Mouse (Mus musculus): ENCODE data around the gene Neurl1a. TPM values are rescaled to one million over a fixed set of nuclear protein-coding genes. Genes with fewer than 3 reads are reported as not detected.

Neurl1a gene
- polyA plus RNA-seq, 1 experiment from 2014 or later = 6.4 TPM

GRCm38 (mm10) chr19:47286886-47287450, 108.3 kb downstream of the Neurl1a start:
- H3K36me3 ChIP-seq (replicated peaks) = peaks cover 81% of the 10 kb centered on the region
- peaks cover 61% of the 10 kb centered on the region for H3K4me1 ChIP-seq
- peak overlapping the region; percentile 9; the same call in 1 of the 2 replicates for H3K4me3 ChIP-seq
- H3K27ac ChIP-seq (replicated peaks) = peak overlapping the region; percentile 70
- H3K27me3 ChIP-seq (replicated peaks; ENCODE audit: low read depth, poor library complexity, severe bottlenecking) = no peaks in the 10 kb centered on the region
- DNase-seq (ENCODE audit: low spot score) = peak; percentile 57
- no peaks in the 10 kb centered on the region for H3K9me3 ChIP-seq
- WGBS = 37% methylated on average over 17 of the region's 17 CpGs

GRCm38 (mm10) chr19:47291307-47292080, 112.9 kb downstream of the Neurl1a start:
- peak; percentile 70 for DNase-seq (ENCODE audit: low spot score)
- Histone ChIP-seq H3K4me3 (peak overlapping the region; percentile 16), H3K4me1 (peaks cover 75% of the 10 kb centered on the region), H3K27ac (replicated peaks) (peak overlapping the region; percentile 74), H3K27me3 (replicated peaks; ENCODE audit: low read depth, poor library complexity, severe bottlenecking) (no peaks in the 10 kb centered on the region), H3K36me3 (replicated peaks) (peaks cover 56% of the 10 kb centered on the region), H3K9me3 (no peaks in the 10 kb centered on the region)
- 21% methylated on average over 7 of the region's 7 CpGs for WGBS

DNA sequence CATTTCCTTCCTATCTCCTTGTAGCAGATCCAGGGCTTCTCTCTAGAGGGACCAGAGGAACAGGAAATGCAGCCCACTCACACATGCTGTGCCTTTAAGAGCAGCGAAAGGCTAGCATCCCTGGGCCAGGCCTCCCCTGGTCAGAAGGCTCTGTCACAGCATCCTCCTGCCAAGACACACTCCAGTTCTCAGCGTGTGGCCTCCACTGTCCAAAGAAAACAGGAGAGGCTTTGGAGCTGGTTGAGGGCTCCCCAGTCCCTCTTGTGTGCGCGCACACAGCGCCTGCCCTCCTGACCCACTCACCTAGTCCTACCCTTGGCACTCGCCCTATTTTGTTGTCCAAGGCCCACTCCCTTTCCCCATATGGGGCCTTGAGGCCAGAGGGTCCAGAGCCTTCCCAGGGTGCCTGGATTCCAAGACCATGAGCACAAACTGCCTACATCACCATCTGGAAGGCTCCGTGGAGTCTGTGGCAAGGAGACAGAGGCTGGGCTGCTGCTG, 113.9 kb downstream of the Neurl1a start:
- Histone ChIP-seq H3K9me3 (no peaks in the 10 kb centered on the region), H3K36me3 (replicated peaks) (peaks cover 61% of the 10 kb centered on the region), H3K4me3 (0 out of 2 replicates have a peak overlapping the region, but pooled peaks have one; percentile 17), H3K27ac (replicated peaks) (peak overlapping the region; percentile 74), H3K4me1 (peaks cover 65% of the 10 kb centered on the region), H3K27me3 (replicated peaks; ENCODE audit: low read depth, poor library complexity, severe bottlenecking) (no peaks in the 10 kb centered on the region)
- no peak for DNase-seq (ENCODE audit: low spot score)
- WGBS = 29% methylated on average over 7 of the region's 7 CpGs

- Histone ChIP-seq H3K9me3 (no peaks in the 10 kb centered on the region), H3K27ac (replicated peaks) (no peak overlapping the region), H3K36me3 (replicated peaks) (peaks cover 56% of the 10 kb centered on the region), H3K4me1 (peaks cover 58% of the 10 kb centered on the region), H3K27me3 (replicated peaks; ENCODE audit: low read depth, poor library complexity, severe bottlenecking) (no peaks in the 10 kb centered on the region), H3K4me3 (no peak overlapping the region)
- 83% methylated on average over 11 of the region's 11 CpGs for WGBS
- DNase-seq (ENCODE audit: low spot score) = no peak
These were observed 119.5 kb downstream of the Neurl1a start for GRCm38 (mm10) chr19:47298100-47298499.

DNA sequence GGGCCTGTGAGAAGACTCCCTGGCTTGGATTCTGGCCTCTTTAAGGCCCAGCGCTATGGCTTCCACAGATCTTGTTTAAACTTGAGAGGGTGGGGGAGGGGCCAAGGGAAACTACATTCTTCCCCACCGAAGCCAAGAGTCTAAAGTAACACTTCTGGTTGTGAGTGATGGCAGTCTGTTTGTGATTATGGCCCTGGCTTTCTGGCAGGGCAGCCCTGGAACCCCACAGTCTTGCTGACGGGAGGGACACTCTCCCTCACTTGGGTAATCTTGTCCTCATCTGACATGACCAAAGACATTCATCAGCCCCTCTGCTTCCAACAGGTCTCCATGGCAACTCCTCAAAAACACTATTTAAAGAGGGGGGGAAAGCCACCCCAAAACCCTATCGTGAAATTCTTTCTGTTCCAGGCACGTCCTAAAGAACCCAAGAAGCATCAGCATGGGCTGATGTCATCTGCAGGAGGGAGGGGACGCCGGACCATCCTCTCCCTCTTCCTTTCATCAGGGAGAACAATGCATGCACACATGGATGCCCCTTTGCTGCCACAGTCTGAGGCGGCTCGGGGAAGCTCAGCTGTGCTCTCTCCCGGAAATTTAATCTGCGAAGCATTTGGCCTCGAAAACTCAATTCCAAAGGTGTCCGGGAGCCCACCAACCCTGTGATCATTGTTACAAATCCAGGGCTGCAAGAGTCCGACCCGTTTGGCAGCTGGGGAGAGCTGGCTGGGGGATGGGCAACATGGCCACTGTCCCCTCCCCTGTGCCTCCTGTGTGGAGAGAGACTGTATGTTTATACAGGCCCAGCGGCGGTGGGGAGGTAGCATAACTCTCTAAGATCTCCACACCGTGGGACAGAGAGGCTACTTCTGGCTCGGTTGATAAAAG, 122.9 kb downstream of the Neurl1a start:
- WGBS = 6% methylated on average over 19 of the region's 19 CpGs
- Histone ChIP-seq H3K27ac (replicated peaks) (peak overlapping the region; percentile 86), H3K36me3 (replicated peaks) (peaks cover 76% of the 10 kb centered on the region), H3K27me3 (replicated peaks; ENCODE audit: low read depth, poor library complexity, severe bottlenecking) (no peaks in the 10 kb centered on the region), H3K9me3 (no peaks in the 10 kb centered on the region), H3K4me3 (peak overlapping the region; percentile 31), H3K4me1 (peaks cover 66% of the 10 kb centered on the region)
- peak; percentile 80 for DNase-seq (ENCODE audit: low spot score)

- Histone ChIP-seq H3K36me3 (replicated peaks) (peaks cover 76% of the 10 kb centered on the region), H3K27me3 (replicated peaks; ENCODE audit: low read depth, poor library complexity, severe bottlenecking) (no peaks in the 10 kb centered on the region), H3K4me3 (peak overlapping the region; percentile 31), H3K9me3 (no peaks in the 10 kb centered on the region), H3K27ac (replicated peaks) (peak overlapping the region; percentile 86), H3K4me1 (peaks cover 66% of the 10 kb centered on the region)
- WGBS = 58% methylated on average over 21 of the region's 21 CpGs
- DNase-seq (ENCODE audit: low spot score) = peak; percentile 34
These were observed 123.7 kb downstream of the Neurl1a start for GRCm38 (mm10) chr19:47302191-47302852.

DNA sequence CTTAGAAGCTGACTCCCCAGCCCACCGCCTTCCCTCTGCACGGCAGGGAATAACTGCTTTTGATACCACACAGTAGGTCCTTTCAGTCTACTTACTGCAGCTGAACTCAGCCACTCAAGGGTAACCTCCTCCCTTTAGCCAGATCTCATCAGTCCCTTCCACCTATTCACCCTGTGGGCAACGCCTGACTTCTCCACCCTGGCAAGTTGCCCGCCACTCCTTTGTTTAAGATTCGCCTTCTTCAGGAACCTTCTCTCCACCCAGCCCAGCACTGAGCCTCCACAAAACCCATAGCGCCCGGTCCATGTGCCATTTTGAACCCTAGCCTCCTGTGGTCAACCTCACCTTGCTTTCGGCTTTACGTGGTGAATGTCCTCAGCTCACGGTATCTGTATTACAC, 124.5 kb downstream of the Neurl1a start:
- H3K4me1 ChIP-seq = peaks cover 66% of the 10 kb centered on the region
- H3K36me3 ChIP-seq (replicated peaks) = peaks cover 74% of the 10 kb centered on the region
- no peaks in the 10 kb centered on the region for H3K9me3 ChIP-seq
- 90% methylated on average over 10 of the region's 10 CpGs for WGBS
- no peak overlapping the region for H3K4me3 ChIP-seq
- peak overlapping the region; percentile 86 for H3K27ac ChIP-seq (replicated peaks)
- DNase-seq (ENCODE audit: low spot score) = no peak
- no peaks in the 10 kb centered on the region for H3K27me3 ChIP-seq (replicated peaks; ENCODE audit: low read depth, poor library complexity, severe bottlenecking)

GRCm38 (mm10) chr19:47304170-47304745, 125.6 kb downstream of the Neurl1a start:
- H3K27me3 ChIP-seq (replicated peaks; ENCODE audit: low read depth, poor library complexity, severe bottlenecking) = no peaks in the 10 kb centered on the region
- H3K27ac ChIP-seq (replicated peaks) = no peak overlapping the region
- no peak overlapping the region for H3K4me3 ChIP-seq
- DNase-seq (ENCODE audit: low spot score) = no peak
- peaks cover 73% of the 10 kb centered on the region for H3K36me3 ChIP-seq (replicated peaks)
- peaks cover 59% of the 10 kb centered on the region for H3K4me1 ChIP-seq
- 92% methylated on average over 5 of the region's 5 CpGs for WGBS
- no peaks in the 10 kb centered on the region for H3K9me3 ChIP-seq

GRCm38 (mm10) chr19:47305401-47305800, 126.8 kb downstream of the Neurl1a start:
- Histone ChIP-seq H3K4me3 (no peak overlapping the region), H3K4me1 (peaks cover 52% of the 10 kb centered on the region), H3K27ac (replicated peaks) (no peak overlapping the region), H3K27me3 (replicated peaks; ENCODE audit: low read depth, poor library complexity, severe bottlenecking) (no peaks in the 10 kb centered on the region), H3K36me3 (replicated peaks) (peaks cover 75% of the 10 kb centered on the region), H3K9me3 (no peaks in the 10 kb centered on the region)
- no peak for DNase-seq (ENCODE audit: low spot score)
- 91% methylated on average over 10 of the region's 10 CpGs for WGBS

DNA sequence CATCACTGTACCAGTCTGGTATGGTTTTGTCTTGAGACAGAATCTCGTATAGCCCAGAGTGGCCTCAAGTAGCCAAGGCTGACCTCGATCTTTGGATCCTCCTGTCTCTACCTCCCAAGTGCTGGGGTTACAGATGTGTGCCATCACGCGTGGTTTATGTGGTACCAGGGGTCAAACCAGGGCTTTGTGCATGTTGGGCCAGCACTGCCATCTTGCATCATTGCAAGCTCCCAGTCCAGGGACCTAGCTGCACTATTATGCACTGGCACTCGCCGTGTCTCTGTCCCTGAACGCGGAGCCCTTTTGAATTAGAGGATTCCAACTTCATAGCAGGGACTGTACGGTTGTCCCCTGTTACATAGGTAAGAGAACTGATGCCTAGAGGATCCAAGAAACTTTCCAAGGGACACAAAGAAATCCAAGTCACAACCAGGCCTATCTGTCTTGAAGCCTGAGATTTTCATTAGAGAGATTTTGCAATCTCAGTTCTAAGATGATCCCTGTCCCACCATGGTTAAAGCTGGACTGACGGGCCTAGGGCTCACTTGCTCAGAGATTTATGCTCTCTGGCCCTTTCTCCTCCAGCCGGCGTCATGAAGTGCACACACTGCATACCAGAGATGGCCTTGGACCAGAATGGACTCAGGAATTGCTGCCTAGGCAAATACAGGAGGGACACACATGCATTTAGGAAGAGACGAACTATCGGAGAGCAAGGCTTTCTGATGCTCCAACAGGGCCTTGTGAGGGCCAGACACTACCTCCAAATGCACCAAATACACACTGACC, 127.7 kb downstream of the Neurl1a start:
- Histone ChIP-seq H3K27ac (replicated peaks) (no peak overlapping the region), H3K36me3 (replicated peaks) (peaks cover 84% of the 10 kb centered on the region), H3K27me3 (replicated peaks; ENCODE audit: low read depth, poor library complexity, severe bottlenecking) (no peaks in the 10 kb centered on the region), H3K4me3 (no peak overlapping the region), H3K4me1 (peaks cover 50% of the 10 kb centered on the region), H3K9me3 (no peaks in the 10 kb centered on the region)
- DNase-seq (ENCODE audit: low spot score) = no peak
- 92% methylated on average over 14 of the region's 14 CpGs for WGBS

DNA sequence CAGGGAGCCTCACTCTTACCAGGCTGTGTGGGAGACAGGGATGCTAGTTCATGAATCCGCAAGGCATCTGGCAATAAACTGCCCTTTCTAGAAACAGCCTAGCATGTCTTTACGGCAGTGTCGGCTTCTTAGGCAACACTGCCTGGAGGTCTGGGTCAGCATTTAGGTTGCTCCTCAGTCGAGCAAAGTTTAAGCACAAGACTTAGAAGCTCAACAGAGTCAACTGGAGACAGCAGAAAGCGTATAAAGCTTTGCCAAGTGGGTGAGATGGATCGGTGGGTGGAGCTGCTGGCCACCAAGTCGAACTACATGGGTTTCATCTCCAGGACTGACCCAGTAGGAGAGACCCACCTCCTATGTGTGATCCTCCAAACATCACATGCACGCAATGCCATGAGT, 128.3 kb downstream of the Neurl1a start:
- no peaks in the 10 kb centered on the region for H3K27me3 ChIP-seq (replicated peaks; ENCODE audit: low read depth, poor library complexity, severe bottlenecking)
- H3K27ac ChIP-seq (replicated peaks) = no peak overlapping the region
- no peak for DNase-seq (ENCODE audit: low spot score)
- 92% methylated on average over 8 of the region's 8 CpGs for WGBS
- H3K4me3 ChIP-seq = no peak overlapping the region
- peaks cover 50% of the 10 kb centered on the region for H3K4me1 ChIP-seq
- no peaks in the 10 kb centered on the region for H3K9me3 ChIP-seq
- H3K36me3 ChIP-seq (replicated peaks) = peaks cover 90% of the 10 kb centered on the region
